Mouse (Mus musculus) CH12.LX (cell line): ENCODE measurements around the gene Tbc1d30.

Experiments used
- CHD2 ChIP-seq: IDR thresholded peaks from 2 replicates; pipeline ENCODE4 v1.6.1; 2011; ENCODE audit warnings: low read length, improper control_type of control experiment
- CTCF ChIP-seq, 2 experiments: IDR thresholded peaks in 1 of 2; conservative IDR thresholded peaks in 1 of 2; 2 replicates each; pipeline ENCODE4 v1.5.1; 2011 to 2012; ENCODE audit warnings: low read depth in 2 of 2, low read length in 2 of 2, improper control_type of control experiment in 1 of 2, inconsistent platforms in 1 of 2, mild to moderate bottlenecking in 1 of 2, moderate library complexity in 1 of 2
- EP300 ChIP-seq: IDR thresholded peaks from 2 replicates; pipeline ENCODE4 v1.6.1; 2011; ENCODE audit warnings: low read length, improper control_type of control experiment
- MAFK ChIP-seq: IDR thresholded peaks from 2 replicates; pipeline ENCODE4 v1.6.1; 2011; ENCODE audit warnings: low read length, improper control_type of control experiment; ENCODE audit not compliant: insufficient replicate concordance
- MAX ChIP-seq: IDR thresholded peaks from 2 replicates; pipeline ENCODE4 v1.6.1; 2011; ENCODE audit warnings: low read length, improper control_type of control experiment
- MAZ ChIP-seq: IDR thresholded peaks from 2 replicates; pipeline ENCODE4 v1.6.1; 2012; ENCODE audit warnings: low read depth, mild to moderate bottlenecking, inconsistent platforms, low read length, improper control_type of control experiment, moderate library complexity
- MXI1 ChIP-seq: IDR thresholded peaks from 2 replicates; pipeline ENCODE4 v1.6.1; 2011; ENCODE audit warnings: mild to moderate bottlenecking, low read depth, low read length, improper control_type of control experiment
- POLR2A ChIP-seq: IDR thresholded peaks from 2 replicates; pipeline ENCODE4 v1.6.1; 2011; ENCODE audit warnings: low read depth, mild to moderate bottlenecking, improper control_type of control experiment, low read length
- TCF12 ChIP-seq: IDR thresholded peaks from 2 replicates; pipeline ENCODE4 v1.6.1; 2014; ENCODE audit warnings: low read depth, mild to moderate bottlenecking, inconsistent platforms, low read length, improper control_type of control experiment
- ZNF384 ChIP-seq: IDR thresholded peaks from 2 replicates; pipeline ENCODE4 v1.6.1; 2012; ENCODE audit warnings: low read depth, low read length, improper control_type of control experiment, inconsistent platforms

DNA sequence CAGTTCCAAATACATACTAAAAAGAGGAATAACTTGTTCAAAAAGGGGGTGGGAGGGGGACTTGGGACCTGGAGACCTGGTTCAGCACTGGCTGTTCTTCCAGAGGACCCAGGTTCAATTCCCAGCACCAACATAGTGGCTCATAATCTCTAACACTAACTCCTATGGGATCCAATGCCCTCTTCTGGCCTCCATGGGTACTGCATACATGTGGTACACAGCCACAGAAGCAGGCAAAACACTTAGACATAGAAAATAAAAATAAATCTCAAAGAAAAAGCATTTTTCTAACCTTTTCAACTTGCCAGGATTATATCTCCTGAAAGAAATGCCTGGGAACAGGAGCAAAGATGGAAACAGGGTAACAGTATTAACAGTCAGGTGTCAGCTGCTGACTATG lies 24.9 kb downstream of the Tbc1d30 start:
- no peak for TF ChIP-seq POLR2A
- no peak for TF ChIP-seq CTCF (conservative IDR thresholded peaks at IDR 0.05 in 1 of 2, IDR thresholded peaks at IDR 0.05 in 1 of 2; ENCODE audit: low read depth in 2 of 2, low read length in 2 of 2)
- no peak for TF ChIP-seq ZNF384
- TF ChIP-seq EP300, result no peak
- no peak for TF ChIP-seq MAZ
- no peak for TF ChIP-seq MAFK
- no peak for TF ChIP-seq CHD2
- no peak for TF ChIP-seq MXI1
- TF ChIP-seq TCF12, result no peak
- no peak for TF ChIP-seq MAX
